Mouse (Mus musculus): Measurements from ENCODE around the gene Borcs6. TPM values are rescaled to one million over a fixed set of nuclear protein-coding genes. Genes with fewer than 3 reads are reported as not detected.

The Borcs6 gene
- polyA plus RNA-seq, 1 experiment from 2014 or later, result 7.2 TPM

GRCm38 (mm10) chr11:69028805-69029204, 30.7 kb upstream of the Borcs6 start:
- no peak for ATAC-seq (ENCODE audit: low read depth)
- no peaks in the 10 kb centered on the region for H3K4me1 ChIP-seq (replicated peaks; ENCODE audit: control insufficient read depth, insufficient read depth, low read length)
- WGBS, result 77% methylated on average over 2 of the region's 2 CpGs

GRCm38 (mm10) chr11:69033552-69033951, 26.0 kb upstream of the Borcs6 start:
- no peak for ATAC-seq (ENCODE audit: low read depth)
- Histone ChIP-seq H3K27ac (ENCODE audit: low read length) (no peak overlapping the region), H3K4me3 (ENCODE audit: low read length) (no peak overlapping the region), H3K9ac (ENCODE audit: low read length) (no peak overlapping the region), H3K27me3 (ENCODE audit: control insufficient read depth, insufficient read depth, low read depth, low read length) (no peaks in the 10 kb centered on the region), H3K4me1 (replicated peaks; ENCODE audit: control insufficient read depth, insufficient read depth, low read length) (peaks cover 10% of the 10 kb centered on the region), H3K4me2 (ENCODE audit: low read depth, low read length) (no peak overlapping the region), H3K9me3 (ENCODE audit: control insufficient read depth, low read length) (no peaks in the 10 kb centered on the region), H3K36me3 (ENCODE audit: control insufficient read depth, insufficient read depth, low read length) (peaks cover 53% of the 10 kb centered on the region)
- 73% methylated on average over 9 of the region's 9 CpGs for WGBS

More at GRCm38 (mm10) chr11:69028805-69029204, 30.7 kb upstream of the Borcs6 start:
- H3K9me3 ChIP-seq (ENCODE audit: control insufficient read depth, low read length), result no peaks in the 10 kb centered on the region
- no peak overlapping the region for H3K4me2 ChIP-seq (ENCODE audit: low read depth, low read length)
- peaks cover 78% of the 10 kb centered on the region for H3K36me3 ChIP-seq (ENCODE audit: control insufficient read depth, insufficient read depth, low read length)
- H3K27ac ChIP-seq (ENCODE audit: low read length), result no peak overlapping the region
- no peaks in the 10 kb centered on the region for H3K27me3 ChIP-seq (ENCODE audit: control insufficient read depth, insufficient read depth, low read depth, low read length)
- no peak overlapping the region for H3K4me3 ChIP-seq (ENCODE audit: low read length)
- H3K9ac ChIP-seq (ENCODE audit: low read length), result no peak overlapping the region

- H3K4me1 ChIP-seq (replicated peaks; ENCODE audit: control insufficient read depth, insufficient read depth, low read length), result peaks cover 20% of the 10 kb centered on the region
- H3K4me2 ChIP-seq (ENCODE audit: low read depth, low read length), result no peak overlapping the region
- H3K36me3 ChIP-seq (ENCODE audit: control insufficient read depth, insufficient read depth, low read length), result peaks cover 46% of the 10 kb centered on the region
- no peaks in the 10 kb centered on the region for H3K9me3 ChIP-seq (ENCODE audit: control insufficient read depth, low read length)
- 87% methylated on average over 3 of the region's 3 CpGs for WGBS
- no peak for ATAC-seq (ENCODE audit: low read depth)
- no peak overlapping the region for H3K27ac ChIP-seq (ENCODE audit: low read length)
- no peaks in the 10 kb centered on the region for H3K27me3 ChIP-seq (ENCODE audit: control insufficient read depth, insufficient read depth, low read depth, low read length)
- H3K4me3 ChIP-seq (ENCODE audit: low read length), result no peak overlapping the region
- no peak overlapping the region for H3K9ac ChIP-seq (ENCODE audit: low read length)
These were observed 24.9 kb upstream of the Borcs6 start for GRCm38 (mm10) chr11:69034585-69034984.

- H3K27me3 ChIP-seq (ENCODE audit: control insufficient read depth, insufficient read depth, low read depth, low read length), result no peaks in the 10 kb centered on the region
- peak overlapping the region; percentile 44; the same call in 1 of the 2 replicates for H3K9ac ChIP-seq (ENCODE audit: low read length)
- peak overlapping the region; percentile 78 for H3K27ac ChIP-seq (ENCODE audit: low read length)
- H3K4me2 ChIP-seq (ENCODE audit: low read depth, low read length), result peak overlapping the region; percentile 47; the same call in 1 of the 2 replicates
- peaks cover 40% of the 10 kb centered on the region for H3K36me3 ChIP-seq (ENCODE audit: control insufficient read depth, insufficient read depth, low read length)
- ATAC-seq (ENCODE audit: low read depth), result no peak
- no peak overlapping the region for H3K4me3 ChIP-seq (ENCODE audit: low read length)
- no peaks in the 10 kb centered on the region for H3K9me3 ChIP-seq (ENCODE audit: control insufficient read depth, low read length)
- WGBS, result 76% methylated on average over 9 of the region's 9 CpGs
- H3K4me1 ChIP-seq (replicated peaks; ENCODE audit: control insufficient read depth, insufficient read depth, low read length), result peaks cover 20% of the 10 kb centered on the region
These were observed 24.1 kb upstream of the Borcs6 start for GRCm38 (mm10) chr11:69035411-69035810.

DNA sequence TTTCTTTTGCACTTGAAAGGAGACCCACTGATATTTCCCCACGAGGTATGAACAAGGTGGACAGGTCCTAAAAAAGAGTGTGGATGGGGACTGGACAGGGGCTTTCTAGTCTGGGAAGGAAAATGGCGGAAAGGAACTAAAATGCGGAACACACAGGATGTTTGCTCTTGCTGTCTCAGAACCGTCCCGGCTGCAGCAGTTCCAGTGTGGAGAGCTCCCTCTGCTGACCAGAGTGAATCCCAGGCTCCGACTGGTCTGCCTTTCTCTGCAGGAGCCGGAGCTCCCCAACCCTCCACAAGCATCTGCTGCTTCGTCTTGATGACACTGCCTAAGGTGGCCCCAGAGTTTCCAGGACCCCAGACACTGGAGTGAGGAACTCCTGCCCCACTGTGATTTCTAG, 23.7 kb upstream of the Borcs6 start:
- peak overlapping the region; percentile 75 for H3K4me3 ChIP-seq (ENCODE audit: low read length)
- peak overlapping the region; percentile 47 for H3K4me2 ChIP-seq (ENCODE audit: low read depth, low read length)
- H3K4me1 ChIP-seq (replicated peaks; ENCODE audit: control insufficient read depth, insufficient read depth, low read length), result peaks cover 20% of the 10 kb centered on the region
- no peaks in the 10 kb centered on the region for H3K27me3 ChIP-seq (ENCODE audit: control insufficient read depth, insufficient read depth, low read depth, low read length)
- ATAC-seq (ENCODE audit: low read depth), result peak; percentile 34
- 4% methylated on average over 8 of the region's 8 CpGs for WGBS
- H3K9ac ChIP-seq (ENCODE audit: low read length), result peak overlapping the region; percentile 44; the same call in 1 of the 2 replicates
- H3K36me3 ChIP-seq (ENCODE audit: control insufficient read depth, insufficient read depth, low read length), result peaks cover 35% of the 10 kb centered on the region
- H3K9me3 ChIP-seq (ENCODE audit: control insufficient read depth, low read length), result no peaks in the 10 kb centered on the region
- peak overlapping the region; percentile 78 for H3K27ac ChIP-seq (ENCODE audit: low read length)

DNA sequence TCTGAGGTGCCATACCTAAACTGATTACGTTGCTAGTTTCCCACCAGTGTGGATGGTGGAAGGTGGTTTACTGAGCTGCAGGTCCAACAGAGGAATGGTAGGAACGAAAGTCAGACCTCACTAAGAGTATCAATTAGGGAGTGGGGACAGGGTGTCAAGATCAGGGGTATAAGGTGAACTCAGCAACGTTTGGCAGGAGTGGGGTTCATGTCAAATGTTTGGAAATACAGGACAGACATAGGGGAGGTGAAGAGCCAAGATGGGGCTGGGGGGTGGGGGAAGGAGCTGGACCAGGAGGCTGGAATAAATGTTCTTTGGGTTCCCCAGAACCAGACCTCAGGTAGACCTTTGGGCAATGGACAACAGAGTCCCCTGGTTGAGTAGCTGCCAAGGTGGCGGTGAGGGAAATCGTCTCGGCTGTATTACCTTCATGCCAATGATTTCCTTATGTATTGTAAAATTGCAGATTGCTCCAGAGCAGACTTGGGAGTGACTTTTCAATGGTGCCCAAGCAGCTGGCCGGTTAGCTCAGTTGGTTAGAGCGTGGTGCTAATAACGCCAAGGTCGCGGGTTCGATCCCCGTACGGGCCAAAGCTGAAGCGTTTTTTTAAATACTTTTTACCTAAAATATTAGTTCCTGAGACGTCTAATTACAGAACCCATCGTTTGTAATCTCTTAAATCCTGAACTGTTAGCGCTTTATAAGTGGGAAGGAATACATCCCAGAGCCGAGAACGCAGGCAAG, 22.9 kb upstream of the Borcs6 start:
- H3K4me2 ChIP-seq (ENCODE audit: low read depth, low read length), result peak overlapping the region; percentile 65
- no peaks in the 10 kb centered on the region for H3K9me3 ChIP-seq (ENCODE audit: control insufficient read depth, low read length)
- no peaks in the 10 kb centered on the region for H3K27me3 ChIP-seq (ENCODE audit: control insufficient read depth, insufficient read depth, low read depth, low read length)
- H3K4me1 ChIP-seq (replicated peaks; ENCODE audit: control insufficient read depth, insufficient read depth, low read length), result peaks cover 20% of the 10 kb centered on the region
- peak overlapping the region; percentile 75 for H3K4me3 ChIP-seq (ENCODE audit: low read length)
- H3K36me3 ChIP-seq (ENCODE audit: control insufficient read depth, insufficient read depth, low read length), result peaks cover 29% of the 10 kb centered on the region
- WGBS, result 7% methylated on average over 20 of the region's 20 CpGs
- peak overlapping the region; percentile 83 for H3K27ac ChIP-seq (ENCODE audit: low read length)
- peak; percentile 21 for ATAC-seq (ENCODE audit: low read depth)
- H3K9ac ChIP-seq (ENCODE audit: low read length), result peak overlapping the region; percentile 78

- WGBS, result under 1% methylated on average over 34 of the region's 34 CpGs
- Histone ChIP-seq H3K4me3 (ENCODE audit: low read length) (peak overlapping the region; percentile 75), H3K4me1 (replicated peaks; ENCODE audit: control insufficient read depth, insufficient read depth, low read length) (peaks cover 20% of the 10 kb centered on the region), H3K9ac (ENCODE audit: low read length) (peak overlapping the region; percentile 78), H3K27ac (ENCODE audit: low read length) (peak overlapping the region; percentile 83), H3K27me3 (ENCODE audit: control insufficient read depth, insufficient read depth, low read depth, low read length) (no peaks in the 10 kb centered on the region), H3K4me2 (ENCODE audit: low read depth, low read length) (peak overlapping the region; percentile 65), H3K9me3 (ENCODE audit: control insufficient read depth, low read length) (no peaks in the 10 kb centered on the region), H3K36me3 (ENCODE audit: control insufficient read depth, insufficient read depth, low read length) (peaks cover 24% of the 10 kb centered on the region)
- peak; percentile 37 for ATAC-seq (ENCODE audit: low read depth)
These were observed 22.1 kb upstream of the Borcs6 start for GRCm38 (mm10) chr11:69037231-69038061.

- WGBS, result 75% methylated on average over 5 of the region's 5 CpGs
- no peak overlapping the region for H3K4me2 ChIP-seq (ENCODE audit: low read depth, low read length)
- no peak overlapping the region for H3K9ac ChIP-seq (ENCODE audit: low read length)
These were observed 21.3 kb upstream of the Borcs6 start for GRCm38 (mm10) chr11:69038173-69038572.

More at GRCm38 (mm10) chr11:69038173-69038572, 21.3 kb upstream of the Borcs6 start:
- H3K27ac ChIP-seq (ENCODE audit: low read length), result no peak overlapping the region
- H3K9me3 ChIP-seq (ENCODE audit: control insufficient read depth, low read length), result no peaks in the 10 kb centered on the region
- no peaks in the 10 kb centered on the region for H3K27me3 ChIP-seq (ENCODE audit: control insufficient read depth, insufficient read depth, low read depth, low read length)
- peaks cover 18% of the 10 kb centered on the region for H3K36me3 ChIP-seq (ENCODE audit: control insufficient read depth, insufficient read depth, low read length)
- no peak overlapping the region for H3K4me3 ChIP-seq (ENCODE audit: low read length)
- peaks cover 20% of the 10 kb centered on the region for H3K4me1 ChIP-seq (replicated peaks; ENCODE audit: control insufficient read depth, insufficient read depth, low read length)
- no peak for ATAC-seq (ENCODE audit: low read depth)
